In genomic region chr8:110669932-110670628, GRCm38 (mm10) we compare ENCODE assay signal across 17 mouse cellular contexts. TPM values are rescaled to one million over a fixed set of nuclear protein-coding genes. Genes with fewer than 3 reads are reported as not detected.
DNase-seq lines count a peak whose midpoint lies in the region; ATAC-seq and TF ChIP-seq lines count a peak whose summit lies in the region.
"Had no signal": no experiment of that assay in that cellular context is flagged by ENCODE, and none has a peak within 500 bp of the region (broad histone marks: within the 10 kb centered on the region; RNA-seq: fewer than 3 reads in every experiment).

No protein-coding gene starts in this region.

- no peak overlapping the region for H3K4me3 ChIP-seq in cerebellum, adult 2 months (replicated peaks; ENCODE audit: insufficient read depth, low read depth, low read length)
- H3K4me3 ChIP-seq in hindbrain, embryonic 10.5 days, result no peak overlapping the region
- no peak overlapping the region for H3K4me3 ChIP-seq in hindbrain, embryonic 13.5 days
- H3K4me3 ChIP-seq in midbrain, postnatal 0 days (ENCODE audit: low read depth, low read length), result no peak overlapping the region
- H3K4me3 ChIP-seq in midbrain, embryonic 14.5 days (replicated peaks; ENCODE audit: low read depth, low read length), result no peak overlapping the region
- H3K4me3 ChIP-seq: forebrain, embryonic 12.5 days had no signal

- H3K4me1 ChIP-seq in cerebellum, adult 2 months (ENCODE audit: control insufficient read depth, insufficient read depth, low read length), result peaks cover 60% of the 10 kb centered on the region
- no peaks in the 10 kb centered on the region; the same call in 1 of the 2 replicates for H3K4me1 ChIP-seq in hindbrain, embryonic 10.5 days (replicated peaks)
- H3K4me1 ChIP-seq in hindbrain, embryonic 13.5 days (replicated peaks), result peaks cover 6% of the 10 kb centered on the region
- 0 out of 2 replicates have a peak, but pooled peaks cover 2% of the 10 kb centered on the region for H3K4me1 ChIP-seq in midbrain, postnatal 0 days (ENCODE audit: insufficient read depth, low read length)
- peaks cover 2% of the 10 kb centered on the region; the same call in 1 of the 2 replicates for H3K4me1 ChIP-seq in midbrain, embryonic 14.5 days (ENCODE audit: control insufficient read depth, insufficient read depth, low read length)

- DNase-seq in cerebellum, adult 2 months, result no peak
- DNase-seq in cerebellum, adult 11-12 months, result no peak
- DNase-seq in hindbrain, embryonic 10.5 days (ENCODE audit: low spot score), result no peak
- no peak for DNase-seq in midbrain, postnatal 0 days (ENCODE audit: low spot score)
- DNase-seq in midbrain, embryonic 14.5 days, result no peak
- DNase-seq in MN1 (ENCODE audit: low spot score), result no peak
- DNase-seq: adrenal gland, adult 8-10 months; cerebellum, adult 9-11 months; heart, postnatal 36 days; kidney, adult 18-20 months; right cerebral cortex, postnatal 25 days; thymus, postnatal 14 days had no signal

- H3K36me3 ChIP-seq in hindbrain, embryonic 10.5 days, result peaks cover 46% of the 10 kb centered on the region
- H3K36me3 ChIP-seq in hindbrain, embryonic 13.5 days, result peaks cover 47% of the 10 kb centered on the region
- H3K36me3 ChIP-seq in midbrain, postnatal 0 days (ENCODE audit: insufficient read depth, low read length), result peaks cover 20% of the 10 kb centered on the region
- peaks cover 31% of the 10 kb centered on the region for H3K36me3 ChIP-seq in midbrain, embryonic 14.5 days (ENCODE audit: control insufficient read depth, insufficient read depth, low read length)

- H3K27ac ChIP-seq in cerebellum, adult 2 months (ENCODE audit: insufficient read depth, low read length), result peak overlapping the region; percentile 94
- H3K27ac ChIP-seq in hindbrain, embryonic 10.5 days, result 0 out of 2 replicates have a peak overlapping the region, but pooled peaks have one; percentile 53
- H3K27ac ChIP-seq in hindbrain, embryonic 13.5 days, result no peak overlapping the region
- no peak overlapping the region for H3K27ac ChIP-seq in midbrain, postnatal 0 days (ENCODE audit: low read depth, low read length)
- no peak overlapping the region for H3K27ac ChIP-seq in midbrain, embryonic 14.5 days (replicated peaks; ENCODE audit: low read depth, low read length)
- H3K27ac ChIP-seq: forebrain, embryonic 12.5 days; liver, embryonic 14.5 days had no signal

- no peak for TF ChIP-seq POLR2A in cerebellum, adult 2 months (IDR thresholded peaks at IDR 0.05; ENCODE audit: borderline replicate concordance, insufficient read depth, low read length)

- no peak overlapping the region for H3K4me2 ChIP-seq in hindbrain, embryonic 13.5 days
- no peak overlapping the region for H3K4me2 ChIP-seq in midbrain, postnatal 0 days (ENCODE audit: low read depth, low read length, poor library complexity, severe bottlenecking)
- no peak overlapping the region for H3K4me2 ChIP-seq in midbrain, embryonic 14.5 days (ENCODE audit: low read length)
- H3K4me2 ChIP-seq: forebrain, embryonic 12.5 days had no signal

- no peak for TF ChIP-seq CTCF in cerebellum, adult 2 months (IDR thresholded peaks at IDR 0.05; ENCODE audit: borderline replicate concordance, insufficient read depth, low read depth, low read length)
- TF ChIP-seq CTCF in midbrain, postnatal 0 days (IDR thresholded peaks at IDR 0.05), result 0 out of 2 replicates have a peak, but pooled peaks have one; percentile 7

- no peak overlapping the region for H3K9ac ChIP-seq in hindbrain, embryonic 13.5 days
- no peak overlapping the region for H3K9ac ChIP-seq in midbrain, postnatal 0 days (replicated peaks; ENCODE audit: low read length, poor library complexity, severe bottlenecking)
- H3K9ac ChIP-seq in midbrain, embryonic 14.5 days (replicated peaks; ENCODE audit: low read length), result no peak overlapping the region
- H3K9ac ChIP-seq: forebrain, embryonic 12.5 days; liver, embryonic 14.5 days had no signal

- WGBS in cerebellum, adult 2 months, result 67% methylated on average over 8 of the region's 8 CpGs
- 72% methylated on average over 8 of the region's 8 CpGs for WGBS in hindbrain, embryonic 10.5 days
- 67% methylated on average over 8 of the region's 8 CpGs for WGBS in hindbrain, embryonic 13.5 days
- WGBS in midbrain, postnatal 0 days, result 72% methylated on average over 8 of the region's 8 CpGs
- WGBS in midbrain, embryonic 14.5 days, result 70% methylated on average over 8 of the region's 8 CpGs

- H3K27me3 ChIP-seq in cerebellum, adult 2 months (ENCODE audit: control insufficient read depth, insufficient read depth, low read length), result no peaks in the 10 kb centered on the region
- no peaks in the 10 kb centered on the region for H3K27me3 ChIP-seq in hindbrain, embryonic 10.5 days (ENCODE audit: insufficient read depth, poor library complexity, severe bottlenecking)
- no peaks in the 10 kb centered on the region for H3K27me3 ChIP-seq in hindbrain, embryonic 13.5 days
- no peaks in the 10 kb centered on the region for H3K27me3 ChIP-seq in midbrain, postnatal 0 days (ENCODE audit: insufficient read depth, low read length)
- H3K27me3 ChIP-seq in midbrain, embryonic 14.5 days (ENCODE audit: control insufficient read depth, insufficient read depth, low read length), result no peaks in the 10 kb centered on the region
- H3K27me3 ChIP-seq: CH12.LX; forebrain, embryonic 12.5 days had no signal

- H3K9me3 ChIP-seq in hindbrain, embryonic 10.5 days, result no peaks in the 10 kb centered on the region
- no peaks in the 10 kb centered on the region for H3K9me3 ChIP-seq in hindbrain, embryonic 13.5 days
- no peaks in the 10 kb centered on the region for H3K9me3 ChIP-seq in midbrain, postnatal 0 days (ENCODE audit: low read length)
- H3K9me3 ChIP-seq in midbrain, embryonic 14.5 days (ENCODE audit: control insufficient read depth, low read length), result no peaks in the 10 kb centered on the region
- H3K9me3 ChIP-seq: forebrain, embryonic 12.5 days had no signal

- no peak for ATAC-seq in hindbrain, embryonic 13.5 days (ENCODE audit: low FRiP score)
- ATAC-seq in midbrain, postnatal 0 days (ENCODE audit: low FRiP score), result no peak
- ATAC-seq in midbrain, embryonic 14.5 days (ENCODE audit: low FRiP score, low TSS enrichment), result no peak
- no peak for ATAC-seq in frontal cortex, adult (ENCODE audit: low TSS enrichment)

RNA-seq across cellular contexts. Expression of gene Mtss1l, which starts 51.2 kb away (rescaled TPM):
- polyA plus RNA-seq in cerebellum, adult 2 months (2012; rRNA removed), result 257 and 288 TPM in 2 replicates
- polyA plus RNA-seq in hindbrain, embryonic 10.5 days (2016; fragmentation: Nextera tagmentation; extraction: Ambion mirVana), result 6.4 and 6.9 TPM in 2 replicates
- polyA plus RNA-seq in hindbrain, embryonic 13.5 days (2015; fragmentation: Nextera tagmentation; extraction: Ambion mirVana), result 19.0 and 20.4 TPM in 2 replicates
- 90.5 and 101 TPM in 2 replicates for total RNA-seq in midbrain, postnatal 0 days (2014; rRNA removed)
- 35.2 and 37.7 TPM in 2 replicates for polyA plus RNA-seq in midbrain, postnatal 0 days (2015; fragmentation: Nextera tagmentation; extraction: Ambion mirVana)
- 27.5 and 31.4 TPM in 2 replicates for polyA plus RNA-seq in midbrain, embryonic 14.5 days (2014; fragmentation: Nextera tagmentation; extraction: Ambion mirVana)

RNA-seq across cellular contexts. Expression of gene Vac14, which starts 51.7 kb away (rescaled TPM):
- polyA plus RNA-seq in cerebellum, adult 2 months (2012; rRNA removed), result 37.6 and 39.9 TPM in 2 replicates
- 28.0 and 31.9 TPM in 2 replicates for polyA plus RNA-seq in hindbrain, embryonic 10.5 days (2016; fragmentation: Nextera tagmentation; extraction: Ambion mirVana)
- polyA plus RNA-seq in hindbrain, embryonic 13.5 days (2015; fragmentation: Nextera tagmentation; extraction: Ambion mirVana), result 23.7 and 24.9 TPM in 2 replicates
- total RNA-seq in midbrain, postnatal 0 days (2014; rRNA removed), result 44.9 and 45.9 TPM in 2 replicates
- polyA plus RNA-seq in midbrain, postnatal 0 days (2015; fragmentation: Nextera tagmentation; extraction: Ambion mirVana), result 26.7 and 27.2 TPM in 2 replicates
- polyA plus RNA-seq in midbrain, embryonic 14.5 days (2014; fragmentation: Nextera tagmentation; extraction: Ambion mirVana), result 31.7 and 32.5 TPM in 2 replicates

Comparison
In these comparisons a context has a peak if more than half of its experiments do, and no peak if none do; other contexts are left out.
1. H3K27ac ChIP-seq: peak in cerebellum, adult 2 months (single experiment) and hindbrain, embryonic 10.5 days (single experiment); none in hindbrain, embryonic 13.5 days (single experiment), midbrain, postnatal 0 days (single experiment) and midbrain, embryonic 14.5 days (single experiment).